Mouse (Mus musculus) forebrain, embryonic 14.5 days (tissue): ENCODE results near the gene Cyp1a1. TPM values are rescaled to one million over a fixed set of nuclear protein-coding genes. Genes with fewer than 3 reads are reported as not detected.
A peak's percentile ranks its signal among the peaks of the same experiment; 100 is the strongest.

Source experiments
- ATAC-seq: fragments of 200-750 bp; cut with Nextera tagmentation; 2 replicates; pipeline ENCODE4 v1.8.0; 2017; ENCODE audit warnings: mild to moderate bottlenecking, moderate library complexity
- DNase-seq: peaks from one replicate; pipeline ENCODE4 v3.0.0-alpha.2; 2015; ENCODE audit warnings: low spot score
- H3K27ac ChIP-seq: fragments of 300-500 bp; sonication (generic); 2 replicates; pipeline ENCODE4 v1.5.1; 2014; ENCODE audit warnings: low read depth, mild to moderate bottlenecking, control low read depth, low read length, moderate library complexity
- H3K27me3 ChIP-seq: fragments of 300-500 bp; sonication (generic); replicated peaks from 2 replicates; pipeline ENCODE4 v1.6.1; 2014; ENCODE audit warnings: low read length, control low read depth, mixed read lengths; ENCODE audit not compliant: control insufficient read depth, insufficient read depth
- H3K36me3 ChIP-seq: fragments of 300-500 bp; sonication (generic); 2 replicates; pipeline ENCODE4 v1.6.1; 2014; ENCODE audit warnings: low read length, control low read depth; ENCODE audit not compliant: control insufficient read depth, insufficient read depth
- H3K4me1 ChIP-seq: fragments of 300-500 bp; sonication (generic); 2 replicates; pipeline ENCODE4 v1.6.1; 2014; ENCODE audit warnings: antibody characterized with exemption, low read length, control low read depth; ENCODE audit not compliant: control insufficient read depth, insufficient read depth
- H3K4me2 ChIP-seq: fragments of 300-500 bp; sonication (generic); 2 replicates; pipeline ENCODE4 v1.6.1; 2014; ENCODE audit warnings: mild to moderate bottlenecking, control low read depth, low read length
- H3K4me3 ChIP-seq: fragments of 300-500 bp; sonication (generic); 2 replicates; pipeline ENCODE4 v1.5.1; 2014; ENCODE audit warnings: low read depth, low read length, control low read depth
- H3K9ac ChIP-seq: fragments of 300-500 bp; sonication (generic); 2 replicates; pipeline ENCODE4 v1.6.1; 2014; ENCODE audit warnings: mild to moderate bottlenecking, low read length, control low read depth, moderate library complexity
- H3K9me3 ChIP-seq: fragments of 300-500 bp; sonication (generic); replicated peaks from 2 replicates; pipeline ENCODE4 v1.6.1; 2016; ENCODE audit warnings: low read length, control low read depth, mixed read lengths; ENCODE audit not compliant: control insufficient read depth
- WGBS: fragments of 180-500 bp; shearing (Covaris S2); extraction: QIAGEN DNeasy Blood & Tissue Kit; methylation state at CpG from one replicate; pipeline ENCODE4 v1.1.7; 2014; 5-methylcytosine and 5-hydroxymethylcytosine counted together
- polyA plus RNA-seq: library from polyadenylated mRNA; unstranded; fragments of >200 nt; fragmentation: Nextera tagmentation; extraction: Ambion mirVana; gene quantifications from 2 replicates; pipeline ENCODE4 v1.2.1, GENCODE M21; 2014

Cyp1a1 gene
- polyA plus RNA-seq: 0.19 TPM in 1 of 2 replicates, not detected in the other

GRCm38 (mm10) chr9:57687751-57688150 lies at the start of gene Cyp1a1:
Gene Cyp1a1 (plus strand): TSS chr9:57687928.
- DNase-seq (no peak), ATAC-seq (no peak)
- WGBS: 94% methylated on average over 2 of the region's 2 CpGs
- Histone ChIP-seq H3K4me2 (no peak within 1 kb of the TSS), H3K9me3 (no peaks in the 10 kb centered on the region), H3K36me3 (no peaks in the 10 kb centered on the region), H3K4me3 (no peak within 1 kb of the TSS), H3K9ac (no peak within 1 kb of the TSS), H3K4me1 (no peaks in the 10 kb centered on the region), H3K27ac (no peak within 1 kb of the TSS), H3K27me3 (no peaks in the 10 kb centered on the region)

- ATAC-seq (no peak), DNase-seq (no peak)
- Histone ChIP-seq H3K9me3 (no peaks in the 10 kb centered on the region), H3K4me1 (peaks cover 43% of the 10 kb centered on the region), H3K27me3 (no peaks in the 10 kb centered on the region), H3K9ac (peak overlapping the region; percentile 33; the same call in 1 of the 2 replicates), H3K4me3 (no peak overlapping the region), H3K36me3 (peaks cover 25% of the 10 kb centered on the region), H3K27ac (peak overlapping the region; percentile 27), H3K4me2 (no peak overlapping the region)
- WGBS: 45% methylated on average over 8 of the region's 8 CpGs
These were observed 48.9 kb upstream of the Cyp1a1 start for GRCm38 (mm10) chr9:57638651-57639459.

GRCm38 (mm10) chr9:57639661-57640328 lies 47.9 kb upstream of the Cyp1a1 start:
- H3K4me3 ChIP-seq: no peak overlapping the region
- ATAC-seq: no peak

GRCm38 (mm10) chr9:57640384-57640783 lies 47.3 kb upstream of the Cyp1a1 start:
- ATAC-seq (no peak), DNase-seq (no peak)
- H3K9me3 ChIP-seq: no peaks in the 10 kb centered on the region
- H3K4me3 ChIP-seq: no peak overlapping the region
- H3K36me3 ChIP-seq: peaks cover 25% of the 10 kb centered on the region
- H3K4me1 ChIP-seq: peaks cover 48% of the 10 kb centered on the region
- WGBS: 30% methylated on average over 15 of the region's 15 CpGs
- no peak overlapping the region for H3K27ac ChIP-seq
- H3K27me3 ChIP-seq: no peaks in the 10 kb centered on the region
- peak overlapping the region; percentile 37 for H3K9ac ChIP-seq
- peak overlapping the region; percentile 24; the same call in 1 of the 2 replicates for H3K4me2 ChIP-seq

More at GRCm38 (mm10) chr9:57639661-57640328, 47.9 kb upstream of the Cyp1a1 start:
- 70% methylated on average over 5 of the region's 5 CpGs for WGBS
- Histone ChIP-seq H3K9me3 (no peaks in the 10 kb centered on the region), H3K4me2 (peak overlapping the region; percentile 24; the same call in 1 of the 2 replicates), H3K36me3 (peaks cover 25% of the 10 kb centered on the region), H3K9ac (peak overlapping the region; percentile 37), H3K27me3 (no peaks in the 10 kb centered on the region), H3K4me1 (peaks cover 48% of the 10 kb centered on the region), H3K27ac (no peak overlapping the region)
- no peak for DNase-seq

- peaks cover 25% of the 10 kb centered on the region for H3K36me3 ChIP-seq
- H3K9ac ChIP-seq: peak overlapping the region; percentile 37
- H3K4me2 ChIP-seq: no peak overlapping the region
- DNase-seq: no peak
- H3K9me3 ChIP-seq: no peaks in the 10 kb centered on the region
- H3K27ac ChIP-seq: no peak overlapping the region
- no peaks in the 10 kb centered on the region for H3K27me3 ChIP-seq
- no peak for ATAC-seq
- H3K4me1 ChIP-seq: peaks cover 48% of the 10 kb centered on the region
- 76% methylated on average over 1 of the region's 1 CpGs for WGBS
- H3K4me3 ChIP-seq: no peak overlapping the region
These were observed 46.7 kb upstream of the Cyp1a1 start for GRCm38 (mm10) chr9:57641022-57641421.

- ATAC-seq: no peak
- WGBS: 80% methylated on average over 13 of the region's 13 CpGs
- DNase-seq: no peak
- H3K4me2 ChIP-seq: no peak overlapping the region
- no peaks in the 10 kb centered on the region for H3K27me3 ChIP-seq
- no peak overlapping the region for H3K4me3 ChIP-seq
- H3K9me3 ChIP-seq: no peaks in the 10 kb centered on the region
- H3K27ac ChIP-seq: no peak overlapping the region
- H3K9ac ChIP-seq: peak overlapping the region; percentile 13; the same call in 1 of the 2 replicates
- H3K36me3 ChIP-seq: peaks cover 25% of the 10 kb centered on the region
- peaks cover 48% of the 10 kb centered on the region for H3K4me1 ChIP-seq
These were observed 45.8 kb upstream of the Cyp1a1 start for GRCm38 (mm10) chr9:57641775-57642550.

- Histone ChIP-seq H3K4me2 (peak overlapping the region; percentile 98), H3K36me3 (peaks cover 23% of the 10 kb centered on the region), H3K9ac (peak overlapping the region; percentile 99), H3K27ac (no peak overlapping the region), H3K4me3 (peak overlapping the region; percentile 92), H3K9me3 (no peaks in the 10 kb centered on the region), H3K27me3 (no peaks in the 10 kb centered on the region), H3K4me1 (peaks cover 44% of the 10 kb centered on the region)
- no peak for DNase-seq
- 64% methylated on average over 9 of the region's 9 CpGs for WGBS
- no peak for ATAC-seq
These were observed 44.4 kb upstream of the Cyp1a1 start for GRCm38 (mm10) chr9:57643169-57643855.

GRCm38 (mm10) chr9:57643856-57644180 lies 43.9 kb upstream of the Cyp1a1 start:
- Histone ChIP-seq H3K36me3 (peaks cover 23% of the 10 kb centered on the region), H3K4me3 (peak overlapping the region; percentile 92), H3K27ac (no peak overlapping the region), H3K9me3 (no peaks in the 10 kb centered on the region), H3K4me1 (peaks cover 40% of the 10 kb centered on the region), H3K9ac (peak overlapping the region; percentile 99), H3K4me2 (peak overlapping the region; percentile 98), H3K27me3 (no peaks in the 10 kb centered on the region)
- no peak for ATAC-seq
- 69% methylated on average over 7 of the region's 7 CpGs for WGBS
- DNase-seq: no peak
